In genomic region chr8:108743238-108743637, GRCm38 (mm10) we compare ENCODE assay signal across 9 mouse cellular contexts.
DNase-seq lines count a peak whose midpoint lies in the region; ATAC-seq and TF ChIP-seq lines count a peak whose summit lies in the region.
"Had no signal": no experiment of that assay in that cellular context is flagged by ENCODE, and none has a peak within 500 bp of the region (broad histone marks: within the 10 kb centered on the region; RNA-seq: fewer than 3 reads in every experiment).

No protein-coding gene starts in this region.

- peak; percentile 51 to 54 for DNase-seq in adrenal gland, adult 18-20 months (ENCODE audit: low spot score in 2 of 2)
- peak; percentile 65 for DNase-seq in gastrocnemius, adult 18-20 months (ENCODE audit: low spot score)
- peak; percentile 39 for DNase-seq in heart, postnatal 0 days (ENCODE audit: low spot score)
- no peak for DNase-seq in spleen, adult 12 weeks (ENCODE audit: low spot score)
- no peak for DNase-seq in hindbrain, embryonic 14.5 days (ENCODE audit: low spot score)
- DNase-seq in thymus, postnatal 25 days: no peak
- DNase-seq: thymus, postnatal 14 days had no signal

- no peaks in the 10 kb centered on the region for H3K9me3 ChIP-seq in heart, postnatal 0 days (replicated peaks; ENCODE audit: control insufficient read depth, low read length)
- no peaks in the 10 kb centered on the region for H3K9me3 ChIP-seq in hindbrain, embryonic 14.5 days (ENCODE audit: control insufficient read depth, low read length)
- H3K9me3 ChIP-seq: embryonic facial prominence, embryonic 12.5 days had no signal

- H3K9ac ChIP-seq in heart, postnatal 0 days (replicated peaks; ENCODE audit: low read depth, low read length): no peak overlapping the region
- no peak overlapping the region for H3K9ac ChIP-seq in hindbrain, embryonic 14.5 days
- H3K9ac ChIP-seq: embryonic facial prominence, embryonic 12.5 days had no signal

- H3K4me2 ChIP-seq in heart, postnatal 0 days (ENCODE audit: low read depth, low read length): no peak overlapping the region
- no peak overlapping the region for H3K4me2 ChIP-seq in hindbrain, embryonic 14.5 days (replicated peaks)
- H3K4me2 ChIP-seq: embryonic facial prominence, embryonic 12.5 days had no signal

- no peak for TF ChIP-seq EP300 in heart, postnatal 0 days (IDR thresholded peaks at IDR 0.05; ENCODE audit: low read depth)

- WGBS in heart, postnatal 0 days: 19% methylated on average over 7 of the region's 7 CpGs
- WGBS in hindbrain, embryonic 14.5 days: 80% methylated on average over 7 of the region's 7 CpGs

- ATAC-seq in heart, postnatal 0 days (ENCODE audit: insufficient read depth, low read depth): peak; percentile 79
- peak; percentile 68 for ATAC-seq in megakaryocyte, adult 5-6 weeks (ENCODE audit: poor library complexity, severe bottlenecking)
- ATAC-seq in hindbrain, embryonic 14.5 days (ENCODE audit: low FRiP score): no peak

- no peak overlapping the region for H3K27ac ChIP-seq in heart, postnatal 0 days (ENCODE audit: low read depth)
- no peak overlapping the region for H3K27ac ChIP-seq in hindbrain, embryonic 14.5 days
- H3K27ac ChIP-seq: embryonic facial prominence, embryonic 12.5 days had no signal

- H3K36me3 ChIP-seq in heart, postnatal 0 days (replicated peaks; ENCODE audit: control insufficient read depth, insufficient read depth, low read length): no peaks in the 10 kb centered on the region
- no peaks in the 10 kb centered on the region for H3K36me3 ChIP-seq in hindbrain, embryonic 14.5 days (replicated peaks; ENCODE audit: control insufficient read depth, insufficient read depth)
- H3K36me3 ChIP-seq: embryonic facial prominence, embryonic 12.5 days had no signal

- no peak overlapping the region for H3K4me3 ChIP-seq in heart, postnatal 0 days (ENCODE audit: low read depth, low read length)
- H3K4me3 ChIP-seq in hindbrain, embryonic 14.5 days (replicated peaks; ENCODE audit: low read length): no peak overlapping the region
- H3K4me3 ChIP-seq: embryonic facial prominence, embryonic 12.5 days had no signal

- H3K27me3 ChIP-seq in heart, postnatal 0 days (ENCODE audit: control insufficient read depth, insufficient read depth, low read length): no peaks in the 10 kb centered on the region
- H3K27me3 ChIP-seq in hindbrain, embryonic 14.5 days (ENCODE audit: control insufficient read depth, insufficient read depth, low read length): no peaks in the 10 kb centered on the region
- H3K27me3 ChIP-seq: embryonic facial prominence, embryonic 12.5 days had no signal

- peaks cover 12% of the 10 kb centered on the region for H3K4me1 ChIP-seq in heart, postnatal 0 days (ENCODE audit: control insufficient read depth, insufficient read depth)
- H3K4me1 ChIP-seq in hindbrain, embryonic 14.5 days (replicated peaks; ENCODE audit: control insufficient read depth, insufficient read depth, low read length): no peaks in the 10 kb centered on the region; the same call in 1 of the 2 replicates

- no peak for TF ChIP-seq CTCF in heart, postnatal 0 days (IDR thresholded peaks at IDR 0.05; ENCODE audit: low read depth)

Comparison
In these comparisons a context has a peak if more than half of its experiments do, and no peak if none do; other contexts are left out.
1. DNase-seq: peak in adrenal gland, adult 18-20 months (2 of 2), gastrocnemius, adult 18-20 months (single experiment) and heart, postnatal 0 days (single experiment); none in spleen, adult 12 weeks (single experiment), hindbrain, embryonic 14.5 days (single experiment) and thymus, postnatal 25 days (single experiment).